Mouse (Mus musculus): ENCODE measurements around the gene Mospd3. TPM values are rescaled to one million over a fixed set of nuclear protein-coding genes. Genes with fewer than 3 reads are reported as not detected.

Gene Mospd3
- total and polyA plus RNA-seq, 2 experiments from 2014 or later: 5.8 to 67.9 TPM

GRCm38 (mm10) chr5:137644484-137644883 is 43.6 kb upstream of the Mospd3 start:
- DNase-seq: no peak
- Histone ChIP-seq H3K4me2 (ENCODE audit: low read depth) (no peak overlapping the region), H3K9me3 (ENCODE audit: low read length) (no peaks in the 10 kb centered on the region), H3K36me3 (ENCODE audit: insufficient read depth) (peaks cover 15% of the 10 kb centered on the region), H3K9ac (no peak overlapping the region), H3K4me1 (ENCODE audit: insufficient read depth) (no peaks in the 10 kb centered on the region), H3K27ac (ENCODE audit: low read depth, low read length) (no peak overlapping the region), H3K27me3 (ENCODE audit: insufficient read depth, low read length) (peaks cover 14% of the 10 kb centered on the region), H3K4me3 (ENCODE audit: low read depth, low read length) (no peak overlapping the region)
- no peak for ATAC-seq
- no peak for TF ChIP-seq CTCF (IDR thresholded peaks at IDR 0.05; ENCODE audit: low read depth)
- WGBS: 48% methylated on average over 19 of the region's 19 CpGs

GRCm38 (mm10) chr5:137642886-137643285 is 42.0 kb upstream of the Mospd3 start:
- no peak for TF ChIP-seq CTCF (IDR thresholded peaks at IDR 0.05; ENCODE audit: low read depth)
- Histone ChIP-seq H3K9ac (no peak overlapping the region), H3K36me3 (ENCODE audit: insufficient read depth) (peaks cover 30% of the 10 kb centered on the region), H3K27me3 (ENCODE audit: insufficient read depth, low read length) (peaks cover 14% of the 10 kb centered on the region), H3K4me3 (ENCODE audit: low read depth, low read length) (no peak overlapping the region), H3K9me3 (ENCODE audit: low read length) (no peaks in the 10 kb centered on the region), H3K27ac (ENCODE audit: low read depth, low read length) (no peak overlapping the region), H3K4me2 (ENCODE audit: low read depth) (no peak overlapping the region), H3K4me1 (ENCODE audit: insufficient read depth) (no peaks in the 10 kb centered on the region)
- no peak for DNase-seq
- 50% methylated on average over 4 of the region's 4 CpGs for WGBS
- ATAC-seq: no peak

- H3K4me1 ChIP-seq (ENCODE audit: insufficient read depth): no peaks in the 10 kb centered on the region
- DNase-seq: no peak
- WGBS: 87% methylated on average over 19 of the region's 19 CpGs
- no peak for ATAC-seq
- no peak within 1 kb of the TSS for H3K27ac ChIP-seq (ENCODE audit: low read depth, low read length)
- H3K27me3 ChIP-seq (ENCODE audit: insufficient read depth, low read length): peaks cover 9% of the 10 kb centered on the region
- peak; percentile 25 for TF ChIP-seq CTCF (IDR thresholded peaks at IDR 0.05; ENCODE audit: low read depth)
- no peak within 1 kb of the TSS for H3K4me3 ChIP-seq (ENCODE audit: low read depth, low read length)
- H3K4me2 ChIP-seq (ENCODE audit: low read depth): no peak within 1 kb of the TSS
- peaks cover 49% of the 10 kb centered on the region for H3K36me3 ChIP-seq (ENCODE audit: insufficient read depth)
- H3K9ac ChIP-seq: no peak within 1 kb of the TSS
- H3K9me3 ChIP-seq (ENCODE audit: low read length): no peaks in the 10 kb centered on the region
Observed at GRCm38 (mm10) chr5:137641054-137641453, 40.2 kb upstream of the Mospd3 start, which contains the start of gene Sap25. Gene Sap25 (plus strand): TSS chr5:137641334.

- Histone ChIP-seq H3K4me3 (ENCODE audit: low read depth, low read length) (no peak overlapping the region), H3K9me3 (ENCODE audit: low read length) (no peaks in the 10 kb centered on the region), H3K4me1 (ENCODE audit: insufficient read depth) (no peaks in the 10 kb centered on the region), H3K36me3 (ENCODE audit: insufficient read depth) (peaks cover 59% of the 10 kb centered on the region), H3K4me2 (ENCODE audit: low read depth) (no peak overlapping the region), H3K27ac (ENCODE audit: low read depth, low read length) (no peak overlapping the region), H3K27me3 (ENCODE audit: insufficient read depth, low read length) (no peaks in the 10 kb centered on the region; the same call in none of the 2 replicates), H3K9ac (no peak overlapping the region)
- no peak for TF ChIP-seq CTCF (IDR thresholded peaks at IDR 0.05; ENCODE audit: low read depth)
- DNase-seq (no peak), ATAC-seq (no peak)
- WGBS: 86% methylated on average over 7 of the region's 7 CpGs
Observed at GRCm38 (mm10) chr5:137639472-137639871, 38.6 kb upstream of the Mospd3 start.

GRCm38 (mm10) chr5:137633397-137634084 is 32.7 kb upstream of the Mospd3 start:
- 83% methylated on average over 12 of the region's 12 CpGs for WGBS
- TF ChIP-seq CTCF (IDR thresholded peaks at IDR 0.05; ENCODE audit: low read depth): no peak
- ATAC-seq: no peak
- no peak overlapping the region for H3K27ac ChIP-seq (ENCODE audit: low read depth, low read length)
- H3K27me3 ChIP-seq (ENCODE audit: insufficient read depth, low read length): no peaks in the 10 kb centered on the region
- H3K9me3 ChIP-seq (ENCODE audit: low read length): no peaks in the 10 kb centered on the region
- H3K36me3 ChIP-seq (ENCODE audit: insufficient read depth): peaks cover 43% of the 10 kb centered on the region
- H3K4me2 ChIP-seq (ENCODE audit: low read depth): no peak overlapping the region
- H3K4me3 ChIP-seq (ENCODE audit: low read depth, low read length): no peak overlapping the region
- no peak for DNase-seq
- H3K9ac ChIP-seq: no peak overlapping the region
- H3K4me1 ChIP-seq (ENCODE audit: insufficient read depth): peaks cover 9% of the 10 kb centered on the region

- Histone ChIP-seq H3K9me3 (ENCODE audit: low read length) (no peaks in the 10 kb centered on the region), H3K27me3 (ENCODE audit: insufficient read depth, low read length) (no peaks in the 10 kb centered on the region), H3K9ac (no peak overlapping the region), H3K4me1 (ENCODE audit: insufficient read depth) (peaks cover 14% of the 10 kb centered on the region), H3K27ac (ENCODE audit: low read depth, low read length) (no peak overlapping the region), H3K36me3 (ENCODE audit: insufficient read depth) (peaks cover 23% of the 10 kb centered on the region), H3K4me2 (ENCODE audit: low read depth) (no peak overlapping the region), H3K4me3 (ENCODE audit: low read depth, low read length) (no peak overlapping the region)
- ATAC-seq: no peak
- WGBS: 88% methylated on average over 4 of the region's 4 CpGs
- no peak for DNase-seq
- no peak for TF ChIP-seq CTCF (IDR thresholded peaks at IDR 0.05; ENCODE audit: low read depth)
Observed at GRCm38 (mm10) chr5:137631591-137631990, 30.7 kb upstream of the Mospd3 start.

- no peak for TF ChIP-seq CTCF (IDR thresholded peaks at IDR 0.05; ENCODE audit: low read depth)
- 0 out of 2 replicates have a peak overlapping the region, but pooled peaks have one; percentile 21 for H3K27ac ChIP-seq (ENCODE audit: low read depth, low read length)
Observed at GRCm38 (mm10) chr5:137631171-137631570, 30.3 kb upstream of the Mospd3 start.

More at GRCm38 (mm10) chr5:137631171-137631570, 30.3 kb upstream of the Mospd3 start:
- peaks cover 19% of the 10 kb centered on the region for H3K36me3 ChIP-seq (ENCODE audit: insufficient read depth)
- H3K9me3 ChIP-seq (ENCODE audit: low read length): no peaks in the 10 kb centered on the region
- WGBS: 77% methylated on average over 9 of the region's 9 CpGs
- H3K4me3 ChIP-seq (ENCODE audit: low read depth, low read length): no peak overlapping the region
- ATAC-seq (no peak), DNase-seq (no peak)
- no peak overlapping the region for H3K4me2 ChIP-seq (ENCODE audit: low read depth)
- H3K9ac ChIP-seq: no peak overlapping the region
- peaks cover 14% of the 10 kb centered on the region for H3K4me1 ChIP-seq (ENCODE audit: insufficient read depth)
- no peaks in the 10 kb centered on the region for H3K27me3 ChIP-seq (ENCODE audit: insufficient read depth, low read length)

Measured in forebrain, postnatal 0 days (tissue).